In the genomic region with DNA sequence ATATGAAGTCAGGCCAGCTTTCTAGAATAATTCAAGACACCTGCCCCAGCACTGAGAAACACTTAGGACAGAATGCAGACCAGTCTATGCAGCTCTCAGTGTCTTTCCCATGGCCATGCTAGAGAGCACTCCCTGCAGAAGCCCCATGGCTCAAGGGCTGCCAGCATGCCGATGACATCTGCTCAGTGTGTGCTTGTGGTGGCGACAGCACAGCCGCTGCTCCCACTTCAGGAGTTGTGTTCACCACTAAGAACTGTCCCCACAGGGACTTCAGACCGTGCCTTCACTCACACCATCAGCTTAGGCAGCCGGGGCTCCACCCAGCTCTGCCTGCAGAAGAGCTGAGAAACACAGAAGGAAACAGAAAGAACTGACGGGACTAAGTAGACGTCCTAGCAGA, we compare ENCODE assay signal across 28 mouse cellular contexts. TPM values are rescaled to one million over a fixed set of nuclear protein-coding genes. Genes with fewer than 3 reads are reported as not detected.
DNase-seq lines count a peak whose midpoint lies in the region; ATAC-seq and TF ChIP-seq lines count a peak whose summit lies in the region.
"Had no signal": no experiment of that assay in that cellular context is flagged by ENCODE, and none has a peak within 500 bp of the region (broad histone marks: within the 10 kb centered on the region; RNA-seq: fewer than 3 reads in every experiment).

No protein-coding gene starts in this region.

- no peak for DNase-seq in forebrain, postnatal 0 days
- no peak for DNase-seq in forebrain, embryonic 14.5 days (ENCODE audit: low spot score)
- DNase-seq in heart, adult 18-20 months: no peak
- no peak for DNase-seq in hindbrain, postnatal 0 days (ENCODE audit: low spot score)
- no peak for DNase-seq in hindbrain, embryonic 10.5 days (ENCODE audit: low spot score)
- no peak for DNase-seq in embryo, embryonic 10 days (ENCODE audit: low spot score)
- DNase-seq: adrenal gland, postnatal 25 days; B cell, adult 2 months; cerebellum, adult 2 months; embryo, embryonic 11 days; kidney, adult 8-10 months; kidney, postnatal 4 days; liver, embryonic 13.5 days; lung, adult 18-20 months; lung, postnatal 10 days; retina, postnatal 1 day; right cerebral cortex, postnatal 14 days; thymus, postnatal 4 days had no signal

- no peak overlapping the region for H3K27ac ChIP-seq in forebrain, postnatal 0 days (ENCODE audit: low read depth, low read length)
- no peak overlapping the region for H3K27ac ChIP-seq in forebrain, embryonic 14.5 days (ENCODE audit: low read depth, low read length)
- no peak overlapping the region for H3K27ac ChIP-seq in heart, embryonic 15.5 days
- H3K27ac ChIP-seq in hindbrain, postnatal 0 days: peak overlapping the region; percentile 48; the same call in 1 of the 2 replicates
- no peak overlapping the region for H3K27ac ChIP-seq in hindbrain, embryonic 10.5 days
- H3K27ac ChIP-seq: embryonic facial prominence, embryonic 12.5 days; hindbrain, embryonic 12.5 days; kidney, postnatal 0 days; limb, embryonic 10.5 days; limb, embryonic 15.5 days; liver, embryonic 13.5 days; macrophage; midbrain, embryonic 13.5 days; neural tube, embryonic 15.5 days had no signal

- H3K4me2 ChIP-seq in forebrain, postnatal 0 days (ENCODE audit: low read depth): no peak overlapping the region
- H3K4me2 ChIP-seq in forebrain, embryonic 14.5 days (ENCODE audit: low read length): no peak overlapping the region
- H3K4me2 ChIP-seq in heart, embryonic 15.5 days: peak overlapping the region; percentile 36
- H3K4me2 ChIP-seq in hindbrain, postnatal 0 days (ENCODE audit: low read depth, low read length): no peak overlapping the region
- H3K4me2 ChIP-seq: embryonic facial prominence, embryonic 12.5 days; hindbrain, embryonic 12.5 days; limb, embryonic 15.5 days; liver, embryonic 13.5 days; midbrain, embryonic 13.5 days; neural tube, embryonic 15.5 days had no signal

- no peak for TF ChIP-seq CTCF in forebrain, postnatal 0 days (IDR thresholded peaks at IDR 0.05; ENCODE audit: low read depth)
- TF ChIP-seq CTCF in hindbrain, postnatal 0 days (IDR thresholded peaks at IDR 0.05; ENCODE audit: low read depth): no peak

- H3K36me3 ChIP-seq in forebrain, postnatal 0 days (ENCODE audit: insufficient read depth): peaks cover 36% of the 10 kb centered on the region
- peaks cover 37% of the 10 kb centered on the region for H3K36me3 ChIP-seq in forebrain, embryonic 14.5 days (ENCODE audit: control insufficient read depth, insufficient read depth, low read length)
- no peaks in the 10 kb centered on the region for H3K36me3 ChIP-seq in heart, embryonic 15.5 days
- H3K36me3 ChIP-seq in hindbrain, postnatal 0 days (ENCODE audit: insufficient read depth, low read length): peaks cover 24% of the 10 kb centered on the region; the same call in 1 of the 2 replicates
- H3K36me3 ChIP-seq in hindbrain, embryonic 10.5 days: peaks cover 34% of the 10 kb centered on the region
- H3K36me3 ChIP-seq: liver, embryonic 13.5 days had no signal

- no peaks in the 10 kb centered on the region for H3K4me1 ChIP-seq in forebrain, postnatal 0 days (ENCODE audit: insufficient read depth)
- no peaks in the 10 kb centered on the region for H3K4me1 ChIP-seq in forebrain, embryonic 14.5 days (ENCODE audit: control insufficient read depth, insufficient read depth, low read length)
- H3K4me1 ChIP-seq in heart, embryonic 15.5 days (replicated peaks): peaks cover 24% of the 10 kb centered on the region
- peaks cover 7% of the 10 kb centered on the region for H3K4me1 ChIP-seq in hindbrain, postnatal 0 days (ENCODE audit: insufficient read depth, low read length)
- H3K4me1 ChIP-seq in hindbrain, embryonic 10.5 days (replicated peaks): peaks cover 6% of the 10 kb centered on the region; the same call in 1 of the 2 replicates
- H3K4me1 ChIP-seq: embryonic facial prominence, embryonic 12.5 days; limb, embryonic 10.5 days; limb, embryonic 15.5 days; liver, embryonic 13.5 days had no signal

- WGBS in forebrain, postnatal 0 days: 53% methylated on average over 7 of the region's 7 CpGs
- WGBS in forebrain, embryonic 14.5 days: 85% methylated on average over 7 of the region's 7 CpGs
- whole genome bisulfite sequencing in heart, embryonic 15.5 days: 29% methylated on average over 7 of the region's 7 CpGs
- 57% methylated on average over 7 of the region's 7 CpGs for WGBS in hindbrain, postnatal 0 days
- WGBS in hindbrain, embryonic 10.5 days: 76% methylated on average over 7 of the region's 7 CpGs

- no peak overlapping the region for H3K4me3 ChIP-seq in forebrain, postnatal 0 days (ENCODE audit: low read depth, low read length)
- no peak overlapping the region for H3K4me3 ChIP-seq in forebrain, embryonic 14.5 days (ENCODE audit: low read depth, low read length)
- H3K4me3 ChIP-seq in heart, embryonic 15.5 days: no peak overlapping the region
- no peak overlapping the region for H3K4me3 ChIP-seq in hindbrain, postnatal 0 days (ENCODE audit: low read length)
- H3K4me3 ChIP-seq in hindbrain, embryonic 10.5 days: no peak overlapping the region
- H3K4me3 ChIP-seq: embryonic facial prominence, embryonic 12.5 days; hindbrain, embryonic 12.5 days; limb, embryonic 10.5 days; limb, embryonic 15.5 days; liver, embryonic 13.5 days; midbrain, embryonic 13.5 days; neural tube, embryonic 15.5 days had no signal

- H3K9ac ChIP-seq in forebrain, postnatal 0 days: no peak overlapping the region
- H3K9ac ChIP-seq in forebrain, embryonic 14.5 days (ENCODE audit: low read length): no peak overlapping the region
- no peak overlapping the region for H3K9ac ChIP-seq in heart, embryonic 15.5 days
- H3K9ac ChIP-seq in hindbrain, postnatal 0 days (replicated peaks; ENCODE audit: low read length): no peak overlapping the region
- H3K9ac ChIP-seq: embryonic facial prominence, embryonic 12.5 days; hindbrain, embryonic 12.5 days; limb, embryonic 15.5 days; liver, embryonic 13.5 days; midbrain, embryonic 13.5 days; neural tube, embryonic 15.5 days had no signal

- no peaks in the 10 kb centered on the region for H3K9me3 ChIP-seq in forebrain, postnatal 0 days (ENCODE audit: low read length)
- no peaks in the 10 kb centered on the region for H3K9me3 ChIP-seq in forebrain, embryonic 14.5 days (replicated peaks; ENCODE audit: control insufficient read depth, low read length)
- no peaks in the 10 kb centered on the region for H3K9me3 ChIP-seq in heart, embryonic 15.5 days (replicated peaks)
- H3K9me3 ChIP-seq in hindbrain, postnatal 0 days (ENCODE audit: low read length): no peaks in the 10 kb centered on the region
- H3K9me3 ChIP-seq in hindbrain, embryonic 10.5 days: no peaks in the 10 kb centered on the region
- H3K9me3 ChIP-seq: embryonic facial prominence, embryonic 12.5 days; hindbrain, embryonic 12.5 days; limb, embryonic 10.5 days; limb, embryonic 15.5 days; liver, embryonic 13.5 days; midbrain, embryonic 13.5 days; neural tube, embryonic 15.5 days had no signal

- no peaks in the 10 kb centered on the region for H3K27me3 ChIP-seq in forebrain, postnatal 0 days (ENCODE audit: insufficient read depth, low read length)
- no peaks in the 10 kb centered on the region for H3K27me3 ChIP-seq in forebrain, embryonic 14.5 days (replicated peaks; ENCODE audit: control insufficient read depth, insufficient read depth, low read length)
- peaks cover 77% of the 10 kb centered on the region for H3K27me3 ChIP-seq in heart, embryonic 15.5 days
- no peaks in the 10 kb centered on the region for H3K27me3 ChIP-seq in hindbrain, postnatal 0 days (ENCODE audit: insufficient read depth, low read length)
- H3K27me3 ChIP-seq in hindbrain, embryonic 10.5 days (ENCODE audit: insufficient read depth, poor library complexity, severe bottlenecking): no peaks in the 10 kb centered on the region
- H3K27me3 ChIP-seq: embryonic facial prominence, embryonic 12.5 days; hindbrain, embryonic 12.5 days; limb, embryonic 15.5 days; liver, embryonic 13.5 days; midbrain, embryonic 13.5 days; neural tube, embryonic 15.5 days had no signal

- ATAC-seq in forebrain, postnatal 0 days: peak; percentile 34; the same call in 1 of the 2 replicates
- ATAC-seq in forebrain, embryonic 14.5 days: no peak
- ATAC-seq in heart, embryonic 15.5 days (replicated peaks; ENCODE audit: insufficient number of reproducible peaks, insufficient read depth, low FRiP score, low read depth): peak; percentile 52
- ATAC-seq in hindbrain, postnatal 0 days: 0 out of 2 replicates have a peak, but pooled peaks have one; percentile 22
- ATAC-seq: intestine, embryonic 16.5 days; midbrain, embryonic 13.5 days had no signal

RNA-seq across cellular contexts. Expression of a gene that starts 22.0 kb away (rescaled TPM):
- 23.7 and 26.1 TPM in 2 replicates for total RNA-seq in forebrain, postnatal 0 days (2014; rRNA removed)
- 38.2 and 45.4 TPM in 2 replicates for polyA plus RNA-seq in forebrain, postnatal 0 days (2015; fragmentation: Nextera tagmentation; extraction: Ambion mirVana)
- 23.6 and 31.3 TPM in 2 replicates for polyA plus RNA-seq in forebrain, embryonic 14.5 days (2014; fragmentation: Nextera tagmentation; extraction: Ambion mirVana)
- 2.8 and 5.0 TPM in 2 replicates for polyA plus RNA-seq in heart, embryonic 15.5 days (2015; fragmentation: Nextera tagmentation; extraction: Ambion mirVana)
- total RNA-seq in heart, adult 18-20 months (2021): 1 to 10 TPM; 1.1 to 1.3 TPM
- total RNA-seq in hindbrain, postnatal 0 days (2014; rRNA removed): 43.2 and 48.5 TPM in 2 replicates
- polyA plus RNA-seq in hindbrain, postnatal 0 days (2015; fragmentation: Nextera tagmentation; extraction: Ambion mirVana): 43.7 and 49.4 TPM in 2 replicates
- polyA plus RNA-seq in hindbrain, embryonic 10.5 days (2016; fragmentation: Nextera tagmentation; extraction: Ambion mirVana): 15.0 and 20.3 TPM in 2 replicates
- polyA plus RNA-seq: macrophage had no signal

RNA-seq across cellular contexts. Expression of a gene that starts 22.3 kb away (rescaled TPM):
- 27.5 and 27.6 TPM in 2 replicates for total RNA-seq in forebrain, postnatal 0 days (2014; rRNA removed)
- polyA plus RNA-seq in forebrain, postnatal 0 days (2015; fragmentation: Nextera tagmentation; extraction: Ambion mirVana): 35.6 and 52.7 TPM in 2 replicates
- 94.6 and 105 TPM in 2 replicates for polyA plus RNA-seq in forebrain, embryonic 14.5 days (2014; fragmentation: Nextera tagmentation; extraction: Ambion mirVana)
- 52.2 and 62.3 TPM in 2 replicates for polyA plus RNA-seq in heart, embryonic 15.5 days (2015; fragmentation: Nextera tagmentation; extraction: Ambion mirVana)
- 10 to 100 TPM; 37.5 to 38.4 TPM for total RNA-seq in heart, adult 18-20 months (2021)
- total RNA-seq in hindbrain, postnatal 0 days (2014; rRNA removed): 42.5 and 44.7 TPM in 2 replicates
- 63.6 and 68.9 TPM in 2 replicates for polyA plus RNA-seq in hindbrain, postnatal 0 days (2015; fragmentation: Nextera tagmentation; extraction: Ambion mirVana)
- polyA plus RNA-seq in hindbrain, embryonic 10.5 days (2016; fragmentation: Nextera tagmentation; extraction: Ambion mirVana): 147 and 161 TPM in 2 replicates
